Mouse (Mus musculus) ES-Bruce4 (cell line): ENCODE data around the gene Cygb.

Experiments
- CTCF ChIP-seq: IDR thresholded peaks from one replicate; pipeline ENCODE4 v1.8.1; 2011; ENCODE audit warnings: low read depth, low read length
- EP300 ChIP-seq: IDR thresholded peaks from 2 replicates; pipeline ENCODE4 v1.6.1; 2011; ENCODE audit warnings: low read depth, low read length; ENCODE audit not compliant: insufficient read depth
- POLR2A ChIP-seq: IDR thresholded peaks from one replicate; pipeline ENCODE4 v1.8.1; 2011; ENCODE audit warnings: low read length; ENCODE audit not compliant: insufficient read depth

GRCm38 (mm10) chr11:116616438-116617118 lies 37.5 kb downstream of the Cygb start:
- TF ChIP-seq EP300 = no peak
- TF ChIP-seq CTCF = no peak
- TF ChIP-seq POLR2A = no peak
